Mouse (Mus musculus) lung, embryonic 16.5 days (tissue): Measurements from ENCODE around the gene Olfr205. TPM values are rescaled to one million over a fixed set of nuclear protein-coding genes. Genes with fewer than 3 reads are reported as not detected.
"Not testable (repeated sequence)": the region's sequence is repeated elsewhere in the genome, so short reads cannot be mapped to it uniquely, and the experiment has no call there.

Experiments used
- ATAC-seq: fragments of 200-750 bp; cut with Nextera tagmentation; 2 replicates; pipeline ENCODE4 v1.8.0; 2017; ENCODE audit warnings: low read depth, mild to moderate bottlenecking, moderate library complexity
- H3K27ac ChIP-seq: fragments of 300-500 bp; sonication (generic); 2 replicates; pipeline ENCODE4 v1.5.1; 2014; ENCODE audit warnings: mild to moderate bottlenecking, control low read depth, low read length
- H3K27me3 ChIP-seq: fragments of 300-500 bp; sonication (generic); 2 replicates; pipeline ENCODE4 v1.6.1; 2014; ENCODE audit warnings: low read depth, low read length, mixed read lengths; ENCODE audit not compliant: control insufficient read depth, insufficient read depth
- H3K36me3 ChIP-seq: fragments of 300-500 bp; sonication (generic); 2 replicates; pipeline ENCODE4 v1.6.1; 2014; ENCODE audit warnings: low read length; ENCODE audit not compliant: control insufficient read depth, insufficient read depth
- H3K4me1 ChIP-seq: fragments of 300-500 bp; sonication (generic); replicated peaks from 2 replicates; pipeline ENCODE4 v1.6.1; 2014; ENCODE audit warnings: low read length, mixed read lengths; ENCODE audit not compliant: control insufficient read depth, insufficient read depth
- H3K4me2 ChIP-seq: fragments of 300-500 bp; sonication (generic); 2 replicates; pipeline ENCODE4 v1.6.1; 2014; ENCODE audit warnings: low read depth, low read length, control low read depth
- H3K4me3 ChIP-seq: fragments of 300-500 bp; sonication (generic); 2 replicates; pipeline ENCODE4 v1.5.1; 2014; ENCODE audit warnings: mild to moderate bottlenecking, low read length, control low read depth
- H3K9ac ChIP-seq: fragments of 300-500 bp; sonication (generic); 2 replicates; pipeline ENCODE4 v1.6.1; 2014; ENCODE audit warnings: low read length, control low read depth
- H3K9me3 ChIP-seq: fragments of 300-500 bp; sonication (generic); 2 replicates; pipeline ENCODE4 v1.6.1; 2016; ENCODE audit warnings: low read length; ENCODE audit not compliant: control insufficient read depth
- WGBS: fragments of 180-500 bp; shearing (Covaris S2); extraction: QIAGEN DNeasy Blood & Tissue Kit; methylation state at CpG from one replicate; pipeline ENCODE4 v1.1.7; 2014; 5-methylcytosine and 5-hydroxymethylcytosine counted together
- polyA plus RNA-seq: library from polyadenylated mRNA; unstranded; fragments of >200 nt; fragmentation: Nextera tagmentation; extraction: Ambion mirVana; gene quantifications from 2 replicates; pipeline ENCODE4 v1.2.1, GENCODE M21; 2015

Gene Olfr205
- polyA plus RNA-seq: not detected in 2 replicates

DNA sequence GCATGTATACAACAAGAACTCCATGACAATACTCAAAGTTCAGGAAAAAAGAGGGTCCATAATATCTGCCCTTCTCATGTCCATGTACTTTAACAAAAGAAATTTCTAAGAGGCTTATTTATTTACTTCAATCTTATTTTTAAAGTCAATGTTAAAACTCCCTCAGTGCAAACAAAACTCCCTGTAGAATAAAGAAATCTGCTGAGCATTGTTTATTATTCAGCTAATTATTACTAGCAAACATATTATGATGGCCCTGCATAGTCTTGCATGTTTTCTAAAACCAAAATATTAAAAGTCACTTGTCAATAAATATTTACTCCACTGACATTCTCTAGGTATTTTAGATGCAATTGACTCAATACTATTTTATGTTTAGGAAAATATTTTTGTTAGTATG is at the start of gene Olfr205:
Gene Olfr205, minus strand, starts transcription at position 101 of the 400 bp plus-strand sequence.
- Histone ChIP-seq H3K4me3 (no peak within 1 kb of the TSS), H3K36me3 (no peaks in the 10 kb centered on the region), H3K9ac (no peak within 1 kb of the TSS), H3K4me2 (no peak within 1 kb of the TSS), H3K27me3 (no peaks in the 10 kb centered on the region), H3K27ac (no peak within 1 kb of the TSS), H3K9me3 (no peaks in the 10 kb centered on the region), H3K4me1 (no peaks in the 10 kb centered on the region)
- no peak for ATAC-seq

DNA sequence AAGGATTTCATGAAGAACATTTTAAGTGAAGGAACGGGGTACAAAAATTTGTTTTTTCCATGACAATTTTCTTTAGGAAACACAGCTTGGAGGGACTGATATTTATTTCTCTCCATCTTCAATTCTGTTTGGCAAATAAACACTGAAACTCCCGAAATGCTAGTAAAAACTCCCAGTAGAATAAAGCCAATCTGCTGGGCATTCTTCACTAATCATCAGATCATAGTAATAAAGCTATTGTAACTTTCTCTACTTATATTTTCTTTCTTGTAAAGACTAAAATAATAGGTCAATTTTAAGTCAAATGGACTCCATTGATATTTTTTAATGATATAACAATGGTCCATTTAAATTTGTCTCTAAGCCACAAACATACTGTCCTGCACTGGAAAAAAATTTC is 33.0 kb upstream of the Olfr205 start, which contains the start of gene Olfr209:
Gene Olfr209, minus strand, starts transcription at position 101 of the 400 bp plus-strand sequence.
- H3K36me3 ChIP-seq: no peaks in the 10 kb centered on the region
- H3K27ac ChIP-seq: no peak within 1 kb of the TSS
- no peak within 1 kb of the TSS for H3K4me3 ChIP-seq
- H3K4me1 ChIP-seq: no peaks in the 10 kb centered on the region
- H3K27me3 ChIP-seq: no peaks in the 10 kb centered on the region
- H3K9ac ChIP-seq: no peak within 1 kb of the TSS
- ATAC-seq: no peak
- WGBS: 65% methylated on average over 2 of the region's 2 CpGs
- no peak within 1 kb of the TSS for H3K4me2 ChIP-seq
- no peaks in the 10 kb centered on the region for H3K9me3 ChIP-seq

DNA sequence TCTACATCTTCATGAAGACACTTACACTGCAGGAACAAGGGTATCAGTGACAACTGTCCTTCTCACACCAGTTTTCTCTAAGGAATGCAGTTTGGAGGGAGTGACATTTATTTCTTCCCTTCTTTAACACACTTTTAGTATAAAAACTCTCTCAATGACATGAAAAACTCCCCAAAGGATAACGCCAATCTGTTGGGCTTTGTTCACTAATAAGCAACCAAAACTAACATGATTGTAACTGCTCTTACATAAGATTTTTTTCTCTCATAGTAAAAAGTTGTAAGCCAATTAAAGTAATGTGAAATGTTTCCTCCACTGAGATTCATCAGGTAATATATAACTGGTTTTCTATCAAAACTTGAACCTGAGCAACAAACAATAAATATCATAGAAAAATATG is 18.2 kb upstream of the Olfr205 start, which contains the start of gene Olfr206:
Gene Olfr206, minus strand, starts transcription at position 101 of the 400 bp plus-strand sequence.
- ATAC-seq: no peak
- 78% methylated on average over 1 of the region's 1 CpGs for WGBS

DNA sequence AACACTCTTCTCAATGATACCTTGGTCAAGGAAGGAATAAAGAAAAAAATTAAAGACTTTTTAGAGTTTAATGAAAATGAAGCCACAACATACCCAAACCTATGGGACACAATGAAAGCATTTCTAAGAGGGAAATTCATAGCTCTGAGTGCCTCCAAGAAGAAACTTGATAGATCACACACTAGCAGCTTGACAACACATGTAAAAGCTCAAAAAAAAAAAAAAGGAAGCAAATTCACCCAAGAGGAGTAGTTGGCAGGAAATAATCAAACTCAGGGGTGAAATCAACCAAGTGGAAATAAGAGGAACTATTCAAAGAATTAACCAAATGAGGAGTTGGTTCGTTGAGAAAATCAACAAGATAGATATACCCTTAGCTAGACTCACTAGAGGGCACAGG is 7.7 kb downstream of the Olfr205 start:
- 29% methylated on average over 1 of the region's 1 CpGs for WGBS
- H3K9ac ChIP-seq, H3K36me3 ChIP-seq, H3K9me3 ChIP-seq, H3K4me1 ChIP-seq, H3K27me3 ChIP-seq, H3K4me3 ChIP-seq, H3K27ac ChIP-seq, H3K4me2 ChIP-seq, ATAC-seq: not testable (repeated sequence)

More for the DNA sequence above, 18.2 kb upstream of the Olfr205 start, which contains the start of gene Olfr206:
- H3K4me1 ChIP-seq: no peaks in the 10 kb centered on the region
- H3K4me2 ChIP-seq: no peak within 1 kb of the TSS
- H3K4me3 ChIP-seq: no peak within 1 kb of the TSS
- H3K27ac ChIP-seq: no peak within 1 kb of the TSS
- H3K9ac ChIP-seq: no peak within 1 kb of the TSS
- H3K9me3 ChIP-seq: no peaks in the 10 kb centered on the region
- no peaks in the 10 kb centered on the region for H3K27me3 ChIP-seq
- no peaks in the 10 kb centered on the region for H3K36me3 ChIP-seq

DNA sequence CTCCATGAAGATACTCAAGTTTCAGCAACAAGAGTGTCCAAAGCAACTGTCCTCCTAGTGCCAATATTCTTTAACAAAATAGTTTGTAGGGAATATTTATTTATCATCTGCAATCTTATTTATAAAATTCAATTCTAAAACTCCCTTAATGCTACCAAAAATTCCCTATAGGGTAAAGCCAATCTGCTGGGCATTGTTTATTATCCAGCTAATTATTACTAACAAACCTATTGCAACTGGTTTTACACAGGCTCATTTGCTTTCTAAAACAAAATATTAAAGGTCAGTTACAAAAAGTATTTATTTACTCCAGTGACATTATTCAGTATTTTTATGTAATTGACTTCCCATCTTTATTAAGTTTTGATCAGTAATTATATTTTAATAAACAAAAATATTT is 12.8 kb downstream of the Olfr205 start, which contains the start of gene Olfr204:
Gene Olfr204, minus strand, starts transcription at position 101 of the 400 bp plus-strand sequence.
- H3K4me1 ChIP-seq: no peaks in the 10 kb centered on the region
- no peaks in the 10 kb centered on the region for H3K9me3 ChIP-seq
- no peak within 1 kb of the TSS for H3K4me3 ChIP-seq
- H3K36me3 ChIP-seq: no peaks in the 10 kb centered on the region
- H3K27ac ChIP-seq: no peak within 1 kb of the TSS
- no peaks in the 10 kb centered on the region for H3K27me3 ChIP-seq
- no peak within 1 kb of the TSS for H3K9ac ChIP-seq
- ATAC-seq: no peak
- H3K4me2 ChIP-seq: no peak within 1 kb of the TSS

DNA sequence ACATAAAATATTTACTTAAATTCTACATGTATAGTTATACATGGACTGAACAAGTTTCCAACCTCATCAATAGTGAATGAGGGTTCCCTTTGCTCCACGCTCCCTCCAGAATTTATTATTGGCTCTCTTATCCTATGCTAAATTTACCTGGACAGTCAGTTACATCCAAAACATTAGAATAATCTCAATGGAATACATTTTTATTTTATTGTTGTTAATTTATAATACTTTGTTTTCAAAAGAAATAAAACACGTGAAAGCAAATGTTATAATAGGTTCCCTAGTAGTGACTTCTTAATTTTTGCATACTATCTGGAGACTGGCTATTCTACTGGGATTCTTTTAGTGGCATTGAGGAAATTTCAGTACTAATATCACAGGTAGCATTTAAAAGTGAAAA is 32.4 kb downstream of the Olfr205 start, which contains the start of gene Olfr203:
Gene Olfr203, plus strand, starts transcription at position 301 of the 400 bp plus-strand sequence.
- no peak for ATAC-seq
- Histone ChIP-seq H3K36me3 (no peaks in the 10 kb centered on the region), H3K4me2 (no peak within 1 kb of the TSS), H3K27ac (no peak within 1 kb of the TSS), H3K27me3 (no peaks in the 10 kb centered on the region), H3K9ac (no peak within 1 kb of the TSS), H3K4me3 (no peak within 1 kb of the TSS), H3K9me3 (no peaks in the 10 kb centered on the region), H3K4me1 (no peaks in the 10 kb centered on the region)
- 75% methylated on average over 2 of the region's 2 CpGs for whole genome bisulfite sequencing

DNA sequence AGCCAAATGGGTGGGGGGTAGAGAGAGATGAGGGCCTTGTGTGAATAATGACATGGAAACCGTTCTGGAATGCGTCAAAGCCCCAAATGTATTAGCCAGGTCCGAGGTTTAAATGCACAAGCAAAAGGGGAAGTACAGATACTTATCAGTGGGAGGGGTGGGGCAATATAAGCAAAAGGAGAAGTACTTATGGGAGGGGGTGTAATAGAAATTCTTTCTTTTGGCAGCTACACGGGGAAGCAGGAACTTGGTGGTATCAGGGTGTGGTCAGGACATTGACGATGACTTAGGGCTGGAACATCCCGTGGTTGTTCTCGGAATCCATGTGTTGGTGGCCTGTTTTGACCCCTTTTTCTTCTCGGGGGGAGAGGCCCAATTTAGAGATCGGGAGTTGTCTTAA is 43.4 kb downstream of the Olfr205 start:
- not testable (repeated sequence) for H3K36me3 ChIP-seq, ATAC-seq, H3K4me3 ChIP-seq, H3K4me1 ChIP-seq, H3K27ac ChIP-seq, H3K9me3 ChIP-seq, H3K4me2 ChIP-seq, H3K27me3 ChIP-seq, H3K9ac ChIP-seq
- 72% methylated on average over 9 of the region's 9 CpGs for WGBS

DNA sequence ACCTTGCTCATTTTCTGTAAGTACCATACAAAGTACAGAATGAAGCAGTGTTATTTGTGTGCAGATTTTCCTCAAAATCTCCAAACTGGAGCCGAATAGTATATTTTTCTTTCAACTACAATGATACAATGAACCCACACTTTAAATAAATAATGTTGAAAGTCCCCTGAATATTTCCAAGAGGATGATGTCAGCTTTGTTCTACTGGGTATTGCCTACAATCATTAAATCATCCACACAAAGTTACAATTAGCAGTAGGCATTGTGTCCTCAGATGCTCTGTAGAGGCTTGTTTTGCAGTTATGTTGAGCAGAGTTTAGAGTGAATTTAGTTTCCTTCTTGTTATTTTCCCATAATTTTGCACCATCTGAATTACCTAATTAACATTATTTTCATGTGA is 44.2 kb downstream of the Olfr205 start, which contains the start of gene Olfr202:
Gene Olfr202, minus strand, starts transcription at position 101 of the 400 bp plus-strand sequence.
- H3K4me3 ChIP-seq: no peak within 1 kb of the TSS
- 65% methylated on average over 1 of the region's 1 CpGs for WGBS

DNA sequence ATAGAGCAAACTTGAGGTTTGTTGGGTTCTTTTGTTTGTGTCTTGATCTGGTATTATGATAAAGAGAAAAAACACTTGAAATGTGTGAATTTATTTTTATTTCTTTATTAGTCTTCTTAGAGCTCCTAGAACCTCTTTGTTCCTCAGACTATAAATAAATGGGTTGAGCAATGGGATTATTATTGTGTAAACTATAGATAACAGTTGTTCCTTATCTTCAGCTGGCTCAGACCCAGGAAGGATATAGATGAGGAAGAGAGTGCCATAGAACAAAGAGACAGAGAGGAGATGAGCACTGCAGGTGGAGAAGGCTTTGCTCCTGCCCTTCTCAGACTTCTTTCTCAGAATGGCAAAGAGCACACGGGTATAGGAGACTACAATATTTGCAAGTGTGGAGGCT is 47.5 kb downstream of the Olfr205 start:
- no peaks in the 10 kb centered on the region for H3K27me3 ChIP-seq
- WGBS: 29% methylated on average over 1 of the region's 1 CpGs
- no peak for ATAC-seq
- H3K9ac ChIP-seq: no peak overlapping the region
- no peaks in the 10 kb centered on the region for H3K36me3 ChIP-seq
- no peak overlapping the region for H3K27ac ChIP-seq
- H3K4me1 ChIP-seq: no peaks in the 10 kb centered on the region
- H3K9me3 ChIP-seq: no peaks in the 10 kb centered on the region
- no peak overlapping the region for H3K4me3 ChIP-seq
- H3K4me2 ChIP-seq: no peak overlapping the region

More for the DNA sequence above, 44.2 kb downstream of the Olfr205 start, which contains the start of gene Olfr202:
- Histone ChIP-seq H3K9ac (no peak within 1 kb of the TSS), H3K36me3 (no peaks in the 10 kb centered on the region), H3K4me2 (no peak within 1 kb of the TSS), H3K27me3 (no peaks in the 10 kb centered on the region), H3K4me1 (no peaks in the 10 kb centered on the region), H3K9me3 (no peaks in the 10 kb centered on the region), H3K27ac (no peak within 1 kb of the TSS)
- ATAC-seq: no peak

DNA sequence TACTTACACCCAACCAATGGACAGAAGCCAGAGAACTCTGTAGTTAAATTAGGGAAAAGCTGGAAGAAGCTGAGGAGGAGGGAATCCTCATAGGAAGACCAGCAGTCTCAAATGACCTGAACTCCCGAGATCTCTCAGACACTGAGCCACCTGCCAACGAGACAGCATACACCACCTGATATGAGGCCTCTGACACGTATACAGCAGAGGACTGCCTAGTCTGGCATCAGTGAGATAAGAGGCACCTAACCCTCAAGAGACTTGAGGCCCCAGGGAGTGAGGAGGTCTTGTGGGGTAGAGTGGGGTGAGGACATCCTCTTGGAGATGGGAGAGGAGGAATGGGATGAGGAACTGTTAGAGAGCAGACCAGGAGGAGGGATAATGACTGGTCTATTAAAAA is 50.4 kb downstream of the Olfr205 start:
- H3K9ac ChIP-seq: no peak overlapping the region

More for the DNA sequence above, 50.4 kb downstream of the Olfr205 start:
- H3K27ac ChIP-seq: no peak overlapping the region
- H3K4me1 ChIP-seq: no peaks in the 10 kb centered on the region
- H3K27me3 ChIP-seq: no peaks in the 10 kb centered on the region
- no peaks in the 10 kb centered on the region for H3K9me3 ChIP-seq
- WGBS: 56% methylated on average over 3 of the region's 3 CpGs
- H3K4me3 ChIP-seq: no peak overlapping the region
- no peak for ATAC-seq
- H3K4me2 ChIP-seq: no peak overlapping the region
- no peaks in the 10 kb centered on the region for H3K36me3 ChIP-seq
